Mouse (Mus musculus): ENCODE results near the gene Traf1. TPM values are rescaled to one million over a fixed set of nuclear protein-coding genes. Genes with fewer than 3 reads are reported as not detected.

Gene Traf1
- polyA plus RNA-seq, 1 experiment from 2014 or later = 2.9 TPM

- Histone ChIP-seq H3K9ac (ENCODE audit: low read depth, low read length) (no peak overlapping the region), H3K27ac (ENCODE audit: low read length) (no peak overlapping the region), H3K4me3 (ENCODE audit: low read length) (no peak overlapping the region), H3K9me3 (ENCODE audit: control insufficient read depth, low read length) (no peaks in the 10 kb centered on the region), H3K4me2 (ENCODE audit: low read depth, low read length) (no peak overlapping the region), H3K27me3 (replicated peaks; ENCODE audit: control insufficient read depth, insufficient read depth, low read length) (no peaks in the 10 kb centered on the region), H3K4me1 (ENCODE audit: control insufficient read depth, insufficient read depth, low read length) (peaks cover 17% of the 10 kb centered on the region), H3K36me3 (ENCODE audit: control insufficient read depth, insufficient read depth, low read length) (no peaks in the 10 kb centered on the region)
- ATAC-seq = no peak
- WGBS = 66% methylated on average over 2 of the region's 2 CpGs
These were observed 639 bp upstream of the Traf1 start for GRCm38 (mm10) chr2:34962211-34962610.

GRCm38 (mm10) chr2:34960966-34961365 is 606 bp downstream of the Traf1 start:
- H3K9ac ChIP-seq (ENCODE audit: low read depth, low read length) = peak overlapping the region; percentile 70
- no peak for ATAC-seq
- no peaks in the 10 kb centered on the region for H3K36me3 ChIP-seq (ENCODE audit: control insufficient read depth, insufficient read depth, low read length)
- no peak overlapping the region for H3K27ac ChIP-seq (ENCODE audit: low read length)
- no peaks in the 10 kb centered on the region for H3K27me3 ChIP-seq (replicated peaks; ENCODE audit: control insufficient read depth, insufficient read depth, low read length)
- peaks cover 17% of the 10 kb centered on the region for H3K4me1 ChIP-seq (ENCODE audit: control insufficient read depth, insufficient read depth, low read length)
- H3K4me3 ChIP-seq (ENCODE audit: low read length) = peak overlapping the region; percentile 38
- WGBS = 67% methylated on average over 6 of the region's 6 CpGs
- peak overlapping the region; percentile 64 for H3K4me2 ChIP-seq (ENCODE audit: low read depth, low read length)
- H3K9me3 ChIP-seq (ENCODE audit: control insufficient read depth, low read length) = no peaks in the 10 kb centered on the region

GRCm38 (mm10) chr2:34960466-34960865 is 1.1 kb downstream of the Traf1 start:
- no peak for ATAC-seq
- Histone ChIP-seq H3K4me3 (ENCODE audit: low read length) (no peak overlapping the region), H3K4me1 (ENCODE audit: control insufficient read depth, insufficient read depth, low read length) (peaks cover 12% of the 10 kb centered on the region), H3K4me2 (ENCODE audit: low read depth, low read length) (no peak overlapping the region), H3K36me3 (ENCODE audit: control insufficient read depth, insufficient read depth, low read length) (no peaks in the 10 kb centered on the region), H3K27ac (ENCODE audit: low read length) (no peak overlapping the region), H3K9ac (ENCODE audit: low read depth, low read length) (no peak overlapping the region), H3K27me3 (replicated peaks; ENCODE audit: control insufficient read depth, insufficient read depth, low read length) (no peaks in the 10 kb centered on the region), H3K9me3 (ENCODE audit: control insufficient read depth, low read length) (no peaks in the 10 kb centered on the region)
- 62% methylated on average over 4 of the region's 5 CpGs for WGBS

GRCm38 (mm10) chr2:34958582-34958981 is 3.0 kb downstream of the Traf1 start:
- no peak overlapping the region for H3K4me3 ChIP-seq (ENCODE audit: low read length)
- peaks cover 10% of the 10 kb centered on the region for H3K4me1 ChIP-seq (ENCODE audit: control insufficient read depth, insufficient read depth, low read length)
- H3K27ac ChIP-seq (ENCODE audit: low read length) = no peak overlapping the region
- H3K9ac ChIP-seq (ENCODE audit: low read depth, low read length) = no peak overlapping the region
- H3K9me3 ChIP-seq (ENCODE audit: control insufficient read depth, low read length) = no peaks in the 10 kb centered on the region
- H3K4me2 ChIP-seq (ENCODE audit: low read depth, low read length) = no peak overlapping the region
- no peak for ATAC-seq
- H3K36me3 ChIP-seq (ENCODE audit: control insufficient read depth, insufficient read depth, low read length) = no peaks in the 10 kb centered on the region
- WGBS = 87% methylated on average over 7 of the region's 7 CpGs
- no peaks in the 10 kb centered on the region for H3K27me3 ChIP-seq (replicated peaks; ENCODE audit: control insufficient read depth, insufficient read depth, low read length)

GRCm38 (mm10) chr2:34958036-34958435 is 3.5 kb downstream of the Traf1 start:
- WGBS = 75% methylated on average over 7 of the region's 7 CpGs
- no peaks in the 10 kb centered on the region for H3K9me3 ChIP-seq (ENCODE audit: control insufficient read depth, low read length)
- ATAC-seq = no peak
- peaks cover 10% of the 10 kb centered on the region for H3K4me1 ChIP-seq (ENCODE audit: control insufficient read depth, insufficient read depth, low read length)
- no peaks in the 10 kb centered on the region for H3K36me3 ChIP-seq (ENCODE audit: control insufficient read depth, insufficient read depth, low read length)
- no peak overlapping the region for H3K4me3 ChIP-seq (ENCODE audit: low read length)
- no peak overlapping the region for H3K9ac ChIP-seq (ENCODE audit: low read depth, low read length)
- no peak overlapping the region for H3K4me2 ChIP-seq (ENCODE audit: low read depth, low read length)
- no peak overlapping the region for H3K27ac ChIP-seq (ENCODE audit: low read length)
- no peaks in the 10 kb centered on the region for H3K27me3 ChIP-seq (replicated peaks; ENCODE audit: control insufficient read depth, insufficient read depth, low read length)

- H3K4me2 ChIP-seq (ENCODE audit: low read depth, low read length) = no peak overlapping the region
- H3K9me3 ChIP-seq (ENCODE audit: control insufficient read depth, low read length) = no peaks in the 10 kb centered on the region
- H3K9ac ChIP-seq (ENCODE audit: low read depth, low read length) = no peak overlapping the region
- H3K4me1 ChIP-seq (ENCODE audit: control insufficient read depth, insufficient read depth, low read length) = peaks cover 10% of the 10 kb centered on the region
- H3K4me3 ChIP-seq (ENCODE audit: low read length) = no peak overlapping the region
- H3K27me3 ChIP-seq (replicated peaks; ENCODE audit: control insufficient read depth, insufficient read depth, low read length) = no peaks in the 10 kb centered on the region
- ATAC-seq = no peak
- H3K36me3 ChIP-seq (ENCODE audit: control insufficient read depth, insufficient read depth, low read length) = no peaks in the 10 kb centered on the region
- WGBS = 59% methylated on average over 1 of the region's 1 CpGs
- H3K27ac ChIP-seq (ENCODE audit: low read length) = no peak overlapping the region
These were observed 4.2 kb downstream of the Traf1 start for GRCm38 (mm10) chr2:34957405-34957804.

DNA sequence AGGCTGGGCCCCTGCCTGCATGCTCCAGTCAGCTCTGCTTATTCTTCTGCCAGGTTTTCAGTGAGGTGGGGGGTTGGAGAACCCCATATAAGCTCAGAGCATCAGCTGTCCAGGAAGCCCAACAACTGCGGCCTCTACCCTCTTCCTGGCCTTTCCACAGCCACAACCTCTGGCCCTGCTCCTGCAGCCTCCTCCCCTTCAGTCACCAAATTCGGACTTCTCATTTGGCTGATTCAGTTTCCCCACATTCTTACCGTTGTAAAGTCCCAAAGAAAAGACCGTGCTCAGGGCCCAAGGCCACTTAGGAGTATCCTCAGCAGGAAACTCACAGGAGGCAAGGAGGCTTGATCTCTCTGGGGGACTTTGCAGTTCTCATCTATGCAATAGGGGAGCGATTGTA is 4.6 kb downstream of the Traf1 start:
- H3K9me3 ChIP-seq (ENCODE audit: control insufficient read depth, low read length) = no peaks in the 10 kb centered on the region
- no peak overlapping the region for H3K9ac ChIP-seq (ENCODE audit: low read depth, low read length)
- H3K4me3 ChIP-seq (ENCODE audit: low read length) = no peak overlapping the region
- no peak overlapping the region for H3K27ac ChIP-seq (ENCODE audit: low read length)
- WGBS = 69% methylated on average over 5 of the region's 5 CpGs
- H3K4me1 ChIP-seq (ENCODE audit: control insufficient read depth, insufficient read depth, low read length) = peaks cover 10% of the 10 kb centered on the region
- H3K4me2 ChIP-seq (ENCODE audit: low read depth, low read length) = no peak overlapping the region
- no peaks in the 10 kb centered on the region for H3K36me3 ChIP-seq (ENCODE audit: control insufficient read depth, insufficient read depth, low read length)
- no peak for ATAC-seq
- no peaks in the 10 kb centered on the region for H3K27me3 ChIP-seq (replicated peaks; ENCODE audit: control insufficient read depth, insufficient read depth, low read length)

- Histone ChIP-seq H3K4me2 (ENCODE audit: low read depth, low read length) (no peak overlapping the region), H3K27me3 (replicated peaks; ENCODE audit: control insufficient read depth, insufficient read depth, low read length) (no peaks in the 10 kb centered on the region), H3K9ac (ENCODE audit: low read depth, low read length) (no peak overlapping the region), H3K4me1 (ENCODE audit: control insufficient read depth, insufficient read depth, low read length) (no peaks in the 10 kb centered on the region), H3K4me3 (ENCODE audit: low read length) (no peak overlapping the region), H3K27ac (ENCODE audit: low read length) (no peak overlapping the region), H3K36me3 (ENCODE audit: control insufficient read depth, insufficient read depth, low read length) (no peaks in the 10 kb centered on the region), H3K9me3 (ENCODE audit: control insufficient read depth, low read length) (no peaks in the 10 kb centered on the region)
- ATAC-seq = no peak
These were observed 7.2 kb downstream of the Traf1 start for GRCm38 (mm10) chr2:34954344-34954743.

DNA sequence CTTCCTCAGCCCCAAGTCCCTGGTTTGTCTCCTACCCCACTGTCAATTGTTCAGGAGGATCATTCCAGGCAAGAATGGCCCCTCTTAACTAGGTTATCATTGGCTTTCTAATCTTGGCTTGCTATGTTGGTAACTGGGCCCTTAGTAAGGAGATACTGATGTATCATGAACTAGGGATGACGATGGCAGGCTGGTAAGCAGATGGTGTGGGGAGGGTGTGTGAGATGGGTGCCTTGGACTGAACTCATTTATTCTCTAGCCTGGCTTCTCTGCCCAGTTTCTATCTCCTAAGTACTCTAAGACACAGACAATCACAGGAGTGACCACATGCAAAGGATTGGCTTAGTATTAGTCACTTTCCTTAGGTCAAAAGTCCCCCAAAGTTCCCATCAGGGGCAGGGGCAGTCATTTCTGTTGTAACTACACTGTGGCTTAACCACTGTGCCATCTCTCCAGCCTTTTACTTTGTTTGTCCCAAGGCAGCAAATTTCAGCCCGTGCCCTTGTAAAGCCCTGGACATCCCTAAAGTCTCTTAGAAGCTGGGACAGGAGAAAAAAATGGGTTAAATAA is 7.9 kb downstream of the Traf1 start:
- no peak overlapping the region for H3K27ac ChIP-seq (ENCODE audit: low read length)
- H3K4me3 ChIP-seq (ENCODE audit: low read length) = no peak overlapping the region
- no peaks in the 10 kb centered on the region for H3K4me1 ChIP-seq (ENCODE audit: control insufficient read depth, insufficient read depth, low read length)
- no peak overlapping the region for H3K4me2 ChIP-seq (ENCODE audit: low read depth, low read length)
- WGBS = 72% methylated on average over 2 of the region's 2 CpGs
- ATAC-seq = no peak
- no peaks in the 10 kb centered on the region for H3K27me3 ChIP-seq (replicated peaks; ENCODE audit: control insufficient read depth, insufficient read depth, low read length)
- no peak overlapping the region for H3K9ac ChIP-seq (ENCODE audit: low read depth, low read length)
- no peaks in the 10 kb centered on the region for H3K36me3 ChIP-seq (ENCODE audit: control insufficient read depth, insufficient read depth, low read length)
- no peaks in the 10 kb centered on the region for H3K9me3 ChIP-seq (ENCODE audit: control insufficient read depth, low read length)

DNA sequence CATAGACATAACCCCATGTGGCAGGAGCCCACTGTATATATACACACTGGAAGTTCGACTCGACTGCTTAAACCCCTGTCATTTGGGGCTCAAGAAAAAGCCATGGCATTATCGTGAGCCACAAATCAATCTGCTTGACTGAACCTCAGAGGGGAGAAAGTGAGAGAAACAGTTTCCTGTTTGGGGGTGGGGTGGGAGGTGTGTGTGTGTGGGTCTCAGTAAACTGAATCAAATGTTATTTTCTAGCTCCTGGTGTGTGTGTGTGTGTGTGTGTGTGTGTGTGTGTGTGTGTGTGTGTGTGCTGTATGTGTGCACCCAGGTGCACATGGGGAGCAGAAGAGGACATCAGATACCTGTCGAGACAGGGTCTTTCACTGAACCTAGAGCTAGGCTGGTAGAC is 8.6 kb downstream of the Traf1 start:
- Histone ChIP-seq H3K4me1 (ENCODE audit: control insufficient read depth, insufficient read depth, low read length) (no peaks in the 10 kb centered on the region), H3K4me2 (ENCODE audit: low read depth, low read length) (no peak overlapping the region), H3K4me3 (ENCODE audit: low read length) (no peak overlapping the region), H3K9me3 (ENCODE audit: control insufficient read depth, low read length) (no peaks in the 10 kb centered on the region), H3K36me3 (ENCODE audit: control insufficient read depth, insufficient read depth, low read length) (no peaks in the 10 kb centered on the region), H3K27ac (ENCODE audit: low read length) (no peak overlapping the region), H3K27me3 (replicated peaks; ENCODE audit: control insufficient read depth, insufficient read depth, low read length) (no peaks in the 10 kb centered on the region), H3K9ac (ENCODE audit: low read depth, low read length) (no peak overlapping the region)
- 62% methylated on average over 4 of the region's 4 CpGs for whole genome bisulfite sequencing
- no peak for ATAC-seq
